22 mouse cellular contexts compared by ENCODE assay signal in genomic region chr8:91897381-91897780, GRCm38 (mm10).
"Had no signal": no experiment of that assay in that cellular context is flagged by ENCODE, and none has a peak within 500 bp of the region (broad histone marks: within the 10 kb centered on the region; RNA-seq: fewer than 3 reads in every experiment).

No protein-coding gene starts in this region.

- H3K9ac ChIP-seq: heart, embryonic 12.5 days; hindbrain, embryonic 13.5 days; hindbrain, embryonic 15.5 days; limb, embryonic 13.5 days; limb, embryonic 15.5 days; liver, embryonic 12.5 days; liver, embryonic 14.5 days had no signal

- H3K27ac ChIP-seq: heart, embryonic 10.5 days; hindbrain, embryonic 13.5 days; hindbrain, embryonic 15.5 days; hindbrain, postnatal 0 days; limb, embryonic 13.5 days; limb, embryonic 15.5 days; liver, embryonic 12.5 days; liver, embryonic 14.5 days had no signal

- H3K36me3 ChIP-seq: heart, embryonic 10.5 days; heart, embryonic 12.5 days; hindbrain, embryonic 13.5 days; hindbrain, embryonic 15.5 days; limb, embryonic 13.5 days; limb, embryonic 15.5 days; liver, embryonic 12.5 days had no signal

- ATAC-seq: hindbrain, postnatal 0 days; intestine, embryonic 16.5 days; liver, embryonic 12.5 days had no signal

- H3K9me3 ChIP-seq: heart, embryonic 10.5 days; heart, embryonic 12.5 days; hindbrain, embryonic 13.5 days; hindbrain, embryonic 15.5 days; limb, embryonic 13.5 days; limb, embryonic 15.5 days; liver, embryonic 12.5 days had no signal

- H3K4me2 ChIP-seq: heart, embryonic 12.5 days; hindbrain, embryonic 13.5 days; hindbrain, embryonic 15.5 days; limb, embryonic 13.5 days; limb, embryonic 15.5 days; liver, embryonic 12.5 days had no signal

- H3K4me3 ChIP-seq: heart, embryonic 10.5 days; heart, embryonic 12.5 days; hindbrain, embryonic 13.5 days; hindbrain, embryonic 15.5 days; limb, embryonic 13.5 days; limb, embryonic 15.5 days; liver, embryonic 12.5 days had no signal

- DNase-seq: gastrocnemius, postnatal 14 days; gastrocnemius, postnatal 36 days; heart, postnatal 10 days; heart, postnatal 36 days; kidney, adult 11 months; kidney, adult 8-10 months; kidney, postnatal 14 days; kidney, postnatal 36 days; layer of hippocampus, adult 9-11 months; layer of hippocampus, postnatal 36 days; left cerebral cortex, postnatal 4 days; lung, adult 18-20 months had no signal

- H3K4me1 ChIP-seq: hindbrain, embryonic 13.5 days; hindbrain, embryonic 15.5 days; liver, embryonic 12.5 days had no signal
